In the genomic region with DNA sequence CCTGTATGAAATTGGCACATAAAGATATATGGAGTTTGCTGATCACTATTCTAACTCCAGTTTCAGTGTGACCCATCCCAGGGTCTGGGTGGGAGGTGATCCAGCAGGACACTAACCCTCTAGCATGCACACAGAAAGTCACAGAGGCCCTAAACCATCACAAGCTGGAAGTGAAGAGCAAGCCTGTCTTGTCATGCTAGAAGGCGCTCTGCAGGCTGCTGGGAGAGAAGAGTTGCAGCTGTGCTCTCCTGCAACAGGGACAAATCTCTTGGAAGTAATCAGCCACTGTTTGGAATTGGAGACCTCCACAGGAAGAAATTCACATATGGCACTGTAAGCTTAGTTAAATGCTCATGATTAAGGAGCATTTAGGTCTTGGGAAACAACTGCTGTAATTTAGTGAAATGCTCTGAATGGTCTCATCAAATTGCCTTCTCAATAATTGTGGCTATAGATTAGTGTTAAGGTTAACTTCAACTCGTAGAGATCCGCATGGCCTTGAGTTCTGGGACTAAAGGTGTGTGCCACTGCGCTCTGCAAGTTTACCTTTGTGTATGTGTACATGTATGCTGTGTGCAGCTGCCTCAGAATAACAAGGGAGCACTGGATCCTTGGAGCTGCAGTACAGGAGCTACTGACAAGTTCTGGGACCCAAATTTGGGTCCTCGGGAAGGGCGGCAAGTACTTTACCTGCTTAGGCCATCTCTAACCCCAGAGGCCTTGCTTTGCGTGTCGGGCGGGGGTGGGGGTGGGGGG, we compare ENCODE assay signal across 20 mouse cellular contexts. TPM values are rescaled to one million over a fixed set of nuclear protein-coding genes. Genes with fewer than 3 reads are reported as not detected.
A peak's percentile ranks its signal among the peaks of the same experiment; 100 is the strongest.
DNase-seq lines count a peak whose midpoint lies in the region; ATAC-seq and TF ChIP-seq lines count a peak whose summit lies in the region.
"Had no signal": no experiment of that assay in that cellular context is flagged by ENCODE, and none has a peak within 500 bp of the region (broad histone marks: within the 10 kb centered on the region; RNA-seq: fewer than 3 reads in every experiment).

No protein-coding gene starts in this region.

- no peaks in the 10 kb centered on the region for H3K9me3 ChIP-seq in lung, embryonic 16.5 days (ENCODE audit: control insufficient read depth, low read length)
- no peaks in the 10 kb centered on the region for H3K9me3 ChIP-seq in stomach, embryonic 15.5 days
- H3K9me3 ChIP-seq in stomach, postnatal 0 days (ENCODE audit: control insufficient read depth, low read length), result no peaks in the 10 kb centered on the region
- H3K9me3 ChIP-seq: embryonic facial prominence, embryonic 13.5 days; forebrain, embryonic 13.5 days; heart, embryonic 10.5 days; hindbrain, embryonic 12.5 days had no signal

- ATAC-seq in lung, embryonic 16.5 days (ENCODE audit: low read depth), result 0 out of 2 replicates have a peak, but pooled peaks have one; percentile 3
- no peak for ATAC-seq in stomach, embryonic 15.5 days (ENCODE audit: insufficient read depth, low FRiP score, low read depth)
- no peak for ATAC-seq in stomach, postnatal 0 days (ENCODE audit: low FRiP score, low TSS enrichment)
- ATAC-seq: forebrain, embryonic 13.5 days; hindbrain, embryonic 16.5 days had no signal

- peak overlapping the region; percentile 98 for H3K27ac ChIP-seq in gastrocnemius, adult 2 months
- H3K27ac ChIP-seq in lung, embryonic 16.5 days (ENCODE audit: low read length), result no peak overlapping the region
- peak overlapping the region; percentile 42; the same call in 1 of the 2 replicates for H3K27ac ChIP-seq in stomach, embryonic 15.5 days
- H3K27ac ChIP-seq in stomach, postnatal 0 days (replicated peaks), result no peak overlapping the region
- H3K27ac ChIP-seq: embryonic facial prominence, embryonic 13.5 days; forebrain, embryonic 13.5 days; heart, embryonic 10.5 days; hindbrain, embryonic 12.5 days had no signal

- intact Hi-C loops in gastrocnemius, adult 2 months (cut with DNase I), result no loop called here

- TF ChIP-seq EP300 in stomach, postnatal 0 days (optimal IDR thresholded peaks at IDR 0.05), result no peak

- H3K4me1 ChIP-seq in lung, embryonic 16.5 days (replicated peaks; ENCODE audit: control insufficient read depth, insufficient read depth, low read length), result peaks cover 19% of the 10 kb centered on the region
- peaks cover 21% of the 10 kb centered on the region for H3K4me1 ChIP-seq in stomach, embryonic 15.5 days
- no peaks in the 10 kb centered on the region; the same call in 1 of the 2 replicates for H3K4me1 ChIP-seq in stomach, postnatal 0 days (replicated peaks; ENCODE audit: control insufficient read depth, insufficient read depth)

- no peak overlapping the region for H3K9ac ChIP-seq in lung, embryonic 16.5 days (ENCODE audit: low read length)
- no peak overlapping the region for H3K9ac ChIP-seq in stomach, embryonic 15.5 days
- no peak overlapping the region for H3K9ac ChIP-seq in stomach, postnatal 0 days (ENCODE audit: low read length)
- H3K9ac ChIP-seq: embryonic facial prominence, embryonic 13.5 days; forebrain, embryonic 13.5 days; hindbrain, embryonic 12.5 days had no signal

- TF ChIP-seq CTCF in gastrocnemius, adult 2 months (IDR thresholded peaks at IDR 0.05), result no peak
- no peak for TF ChIP-seq CTCF in stomach, postnatal 0 days (IDR thresholded peaks at IDR 0.05; ENCODE audit: low read depth)

- peaks cover 32% of the 10 kb centered on the region for H3K36me3 ChIP-seq in lung, embryonic 16.5 days (ENCODE audit: control insufficient read depth, insufficient read depth, low read length)
- peaks cover 18% of the 10 kb centered on the region for H3K36me3 ChIP-seq in stomach, embryonic 15.5 days
- peaks cover 23% of the 10 kb centered on the region for H3K36me3 ChIP-seq in stomach, postnatal 0 days (ENCODE audit: control insufficient read depth, insufficient read depth, low read length)

- no peaks in the 10 kb centered on the region for H3K27me3 ChIP-seq in lung, embryonic 16.5 days (ENCODE audit: control insufficient read depth, insufficient read depth, low read depth, low read length)
- H3K27me3 ChIP-seq in stomach, embryonic 15.5 days (replicated peaks), result no peaks in the 10 kb centered on the region
- no peaks in the 10 kb centered on the region for H3K27me3 ChIP-seq in stomach, postnatal 0 days (ENCODE audit: control insufficient read depth, insufficient read depth, low read length)
- H3K27me3 ChIP-seq: embryonic facial prominence, embryonic 13.5 days; forebrain, embryonic 13.5 days; hindbrain, embryonic 12.5 days had no signal

- peak; percentile 19 for DNase-seq in gastrocnemius, adult 2 months
- DNase-seq in gastrocnemius, postnatal 4 days (ENCODE audit: low spot score in 2 of 2), result no peak
- no peak for DNase-seq in lung, postnatal 14 days
- DNase-seq in stomach, postnatal 0 days (ENCODE audit: low spot score), result no peak
- DNase-seq in spleen, adult 12 weeks (ENCODE audit: low spot score), result no peak
- DNase-seq: adrenal gland, postnatal 10 days; cerebellum, adult 11-12 months; cerebellum, adult 9-10 months; cerebellum, postnatal 25 days; gastrocnemius, postnatal 36 days; heart, adult 18-20 months; heart, postnatal 10 days; heart, postnatal 4 days had no signal

- WGBS in lung, embryonic 16.5 days, result 86% methylated on average over 9 of the region's 9 CpGs
- 89% methylated on average over 9 of the region's 9 CpGs for WGBS in stomach, embryonic 15.5 days
- WGBS in stomach, postnatal 0 days, result 85% methylated on average over 9 of the region's 9 CpGs

- peak overlapping the region; percentile 26; the same call in 1 of the 2 replicates for H3K4me3 ChIP-seq in gastrocnemius, adult 2 months
- H3K4me3 ChIP-seq in lung, embryonic 16.5 days (ENCODE audit: low read length), result no peak overlapping the region
- H3K4me3 ChIP-seq in stomach, embryonic 15.5 days (replicated peaks), result no peak overlapping the region
- no peak overlapping the region for H3K4me3 ChIP-seq in stomach, postnatal 0 days (ENCODE audit: low read depth, low read length)
- H3K4me3 ChIP-seq: embryonic facial prominence, embryonic 13.5 days; forebrain, embryonic 13.5 days; heart, embryonic 10.5 days; hindbrain, embryonic 12.5 days had no signal

- no peak overlapping the region for H3K4me2 ChIP-seq in lung, embryonic 16.5 days (ENCODE audit: low read depth, low read length)
- no peak overlapping the region for H3K4me2 ChIP-seq in stomach, embryonic 15.5 days
- H3K4me2 ChIP-seq in stomach, postnatal 0 days (replicated peaks; ENCODE audit: low read depth), result no peak overlapping the region
- H3K4me2 ChIP-seq: embryonic facial prominence, embryonic 13.5 days; forebrain, embryonic 13.5 days; hindbrain, embryonic 12.5 days had no signal

RNA-seq across cellular contexts. Expression of a gene that starts 3.6 kb away (rescaled TPM):
- total RNA-seq in gastrocnemius, adult 2 months (2021), result over 10,000 TPM in 1 of 2 experiments, 1,000 to 10,000 TPM in 1; 6,181 to 10,031 TPM
- total RNA-seq in gastrocnemius, postnatal 4 days (2021), result 1,000 to 10,000 TPM; 2,079 to 2,155 TPM
- 28.6 and 36.1 TPM in 2 replicates for polyA plus RNA-seq in lung, embryonic 16.5 days (2015; fragmentation: Nextera tagmentation; extraction: Ambion mirVana)
- polyA plus RNA-seq in stomach, embryonic 15.5 days (2015; fragmentation: Nextera tagmentation; extraction: Ambion mirVana), result 10.3 and 12.8 TPM in 2 replicates
- 8.0 and 10.5 TPM in 2 replicates for polyA plus RNA-seq in stomach, postnatal 0 days (2015; fragmentation: Nextera tagmentation; extraction: Ambion mirVana)

RNA-seq across cellular contexts. Expression of a gene that starts 17.1 kb away (rescaled TPM):
- 10 to 100 TPM; 95.2 to 98.6 TPM for total RNA-seq in gastrocnemius, adult 2 months (2021)
- total RNA-seq in gastrocnemius, postnatal 4 days (2021), result 100 to 1,000 TPM; 150 to 183 TPM
- polyA plus RNA-seq in lung, embryonic 16.5 days (2015; fragmentation: Nextera tagmentation; extraction: Ambion mirVana), result 120 and 132 TPM in 2 replicates
- 104 and 127 TPM in 2 replicates for polyA plus RNA-seq in stomach, embryonic 15.5 days (2015; fragmentation: Nextera tagmentation; extraction: Ambion mirVana)
- polyA plus RNA-seq in stomach, postnatal 0 days (2015; fragmentation: Nextera tagmentation; extraction: Ambion mirVana), result 42.3 and 52.0 TPM in 2 replicates

RNA-seq across cellular contexts. Expression of a gene that starts 18.6 kb away (rescaled TPM):
- total RNA-seq in gastrocnemius, adult 2 months (2021), result 10 to 100 TPM; 14.9 to 24.6 TPM
- 10 to 100 TPM; 37.4 to 40.2 TPM for total RNA-seq in gastrocnemius, postnatal 4 days (2021)
- 93.7 and 111 TPM in 2 replicates for polyA plus RNA-seq in lung, embryonic 16.5 days (2015; fragmentation: Nextera tagmentation; extraction: Ambion mirVana)
- polyA plus RNA-seq in stomach, embryonic 15.5 days (2015; fragmentation: Nextera tagmentation; extraction: Ambion mirVana), result 55.8 and 57.6 TPM in 2 replicates
- polyA plus RNA-seq in stomach, postnatal 0 days (2015; fragmentation: Nextera tagmentation; extraction: Ambion mirVana), result 53.4 and 57.3 TPM in 2 replicates

RNA-seq across cellular contexts. Expression of a gene that starts 37.9 kb away (rescaled TPM):
- 1 to 10 TPM in 1 of 2 experiments, under 1 TPM in 1; 0.77 to 2.0 TPM for total RNA-seq in gastrocnemius, adult 2 months (2021)
- 1 to 10 TPM; 3.4 to 3.7 TPM for total RNA-seq in gastrocnemius, postnatal 4 days (2021)
- polyA plus RNA-seq in lung, embryonic 16.5 days (2015; fragmentation: Nextera tagmentation; extraction: Ambion mirVana), result 0.88 and 1.0 TPM in 2 replicates
- 1.4 and 2.7 TPM in 2 replicates for polyA plus RNA-seq in stomach, embryonic 15.5 days (2015; fragmentation: Nextera tagmentation; extraction: Ambion mirVana)
- 0.83 and 1.3 TPM in 2 replicates for polyA plus RNA-seq in stomach, postnatal 0 days (2015; fragmentation: Nextera tagmentation; extraction: Ambion mirVana)

RNA-seq across cellular contexts. Expression of a gene that starts 39.7 kb away (rescaled TPM):
- 10 to 100 TPM; 13.1 to 14.2 TPM for total RNA-seq in gastrocnemius, adult 2 months (2021)
- 10 to 100 TPM; 18.4 to 21.4 TPM for total RNA-seq in gastrocnemius, postnatal 4 days (2021)
- 24.8 and 27.6 TPM in 2 replicates for polyA plus RNA-seq in lung, embryonic 16.5 days (2015; fragmentation: Nextera tagmentation; extraction: Ambion mirVana)
- polyA plus RNA-seq in stomach, embryonic 15.5 days (2015; fragmentation: Nextera tagmentation; extraction: Ambion mirVana), result 11.4 and 13.8 TPM in 2 replicates
- polyA plus RNA-seq in stomach, postnatal 0 days (2015; fragmentation: Nextera tagmentation; extraction: Ambion mirVana), result 5.2 and 5.7 TPM in 2 replicates

Comparison
In these comparisons a context has a peak if more than half of its experiments do, and no peak if none do; other contexts are left out.
1. H3K27ac ChIP-seq: peak in gastrocnemius, adult 2 months (single experiment) and stomach, embryonic 15.5 days (single experiment); none in lung, embryonic 16.5 days (single experiment) and stomach, postnatal 0 days (single experiment).